Mouse (Mus musculus) E14TG2a.4 (cell line): Measurements from ENCODE around the gene Prr7.

ENCODE experiments used
- CTCF ChIP-seq: conservative IDR thresholded peaks from 2 replicates; pipeline ENCODE4 v1.5.1; 2014; ENCODE audit warnings: low read length
- NANOG ChIP-seq: IDR thresholded peaks from 2 replicates; pipeline ENCODE4 v1.6.1; 2014; ENCODE audit warnings: borderline replicate concordance, low read length, mixed read lengths
- POU5F1 ChIP-seq: IDR thresholded peaks from 2 replicates; pipeline ENCODE4 v1.6.1; 2014; ENCODE audit warnings: low read length, borderline replicate concordance

DNA sequence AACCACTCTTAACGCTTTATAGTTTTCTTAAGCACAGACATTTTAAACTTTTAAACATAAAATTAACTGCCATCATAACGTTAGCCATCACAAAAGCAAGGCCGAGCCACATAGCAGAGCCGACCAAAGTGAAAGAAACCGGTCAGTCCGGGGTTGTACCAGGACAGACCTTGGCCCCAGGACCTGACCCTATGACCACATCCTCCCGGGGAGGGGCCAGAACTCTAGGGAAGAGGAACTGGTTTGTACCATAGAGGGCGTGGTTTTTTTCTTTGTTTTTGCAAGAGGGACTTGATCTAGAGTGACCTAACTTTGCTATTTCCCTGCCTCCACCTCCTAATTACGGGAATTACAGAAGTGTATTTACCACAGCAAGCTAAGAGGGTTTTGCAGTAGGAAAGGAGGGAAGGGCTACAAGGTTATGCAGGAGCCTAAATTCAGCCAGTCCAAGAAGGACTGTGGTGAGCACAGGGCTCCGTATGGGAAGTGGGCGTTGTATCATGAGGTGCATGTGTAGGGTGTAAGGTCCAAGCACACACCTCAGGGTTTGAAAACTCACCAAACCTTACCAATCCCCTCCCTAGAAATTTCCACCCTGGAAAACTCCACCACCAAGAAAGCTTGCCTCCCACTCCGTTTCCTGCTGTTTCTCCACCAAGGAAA is 34.7 kb upstream of the Prr7 start:
- TF ChIP-seq CTCF: no peak
- TF ChIP-seq NANOG: no peak
- no peak for TF ChIP-seq POU5F1
